Mouse (Mus musculus) bone marrow, adult 2 months (tissue): ENCODE data around the gene Map3k3.

Source experiments
- CTCF ChIP-seq: fragments of 200-500 bp; IDR thresholded peaks from 2 replicates; pipeline ENCODE4 v1.5.1; 2011; ENCODE audit warnings: low read length, control low read depth; ENCODE audit not compliant: control insufficient read depth, insufficient read depth
- POLR2A ChIP-seq: fragments of 200-500 bp; IDR thresholded peaks from 2 replicates; pipeline ENCODE4 v1.6.1; 2011; ENCODE audit warnings: low read depth, mild to moderate bottlenecking, control low read depth, low read length, borderline replicate concordance; ENCODE audit not compliant: control insufficient read depth

DNA sequence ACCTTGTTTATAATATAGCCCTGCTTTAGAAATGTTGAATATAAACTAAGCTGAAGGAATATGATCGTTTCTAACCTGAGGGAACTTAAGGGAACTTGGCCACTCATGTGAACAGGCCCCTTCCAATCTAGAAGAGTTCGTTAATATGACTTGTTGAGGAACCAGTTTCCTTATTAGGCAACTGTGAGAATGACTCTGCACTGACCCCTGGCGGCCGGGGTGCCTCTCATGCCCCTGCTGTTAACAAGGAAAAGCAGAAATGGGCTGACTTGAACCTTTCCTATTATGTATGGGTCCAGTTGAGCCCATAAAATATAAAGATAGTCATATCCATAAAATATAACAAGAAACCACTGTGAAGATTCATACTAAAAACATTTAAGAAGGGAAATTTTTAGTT, 8.1 kb upstream of the Map3k3 start:
- TF ChIP-seq CTCF (peak; percentile 89), POLR2A (no peak)
